Mouse (Mus musculus) lung, adult 2 months (tissue): ENCODE measurements around the gene Ankrd44.

Experiments
- CTCF ChIP-seq: fragments of 200-500 bp; IDR thresholded peaks from 2 replicates; pipeline ENCODE4 v1.5.1; 2011; ENCODE audit warnings: mild to moderate bottlenecking, low read length, control low read depth; ENCODE audit not compliant: insufficient read depth
- POLR2A ChIP-seq: fragments of 200-500 bp; IDR thresholded peaks from 2 replicates; pipeline ENCODE4 v1.6.1; 2011; ENCODE audit warnings: low read depth, mild to moderate bottlenecking, control low read depth, low read length, borderline replicate concordance; ENCODE audit errors: extremely low read depth

GRCm38 (mm10) chr1:54958525-54958924 is 32.3 kb upstream of the Ankrd44 start:
- TF ChIP-seq CTCF (no peak), POLR2A (no peak)
